Mouse (Mus musculus): Measurements from ENCODE around the gene Xrra1. TPM values are rescaled to one million over a fixed set of nuclear protein-coding genes. Genes with fewer than 3 reads are reported as not detected.
"Not testable (repeated sequence)": the region's sequence is repeated elsewhere in the genome, so short reads cannot be mapped to it uniquely, and the experiment has no call there.

Xrra1 gene
- total RNA-seq (2022), result 1 to 10 TPM in 2 of 4 experiments, under 1 TPM in 2; 0.35 to 4.6 (median 2.3) TPM

- DNase-seq, result peak; percentile 98
Observed at GRCm38 (mm10) chr7:99858813-99859585, at the start of gene Xrra1. Gene Xrra1 (plus strand): TSS chr7:99859116.

GRCm38 (mm10) chr7:99810814-99811213, 48.1 kb upstream of the Xrra1 start:
- no peak for DNase-seq

- DNase-seq, result no peak
Observed at GRCm38 (mm10) chr7:99811661-99812060, 47.3 kb upstream of the Xrra1 start.

- no peak for DNase-seq
Observed at GRCm38 (mm10) chr7:99813394-99813793, 45.5 kb upstream of the Xrra1 start.

GRCm38 (mm10) chr7:99818181-99818725, 40.7 kb upstream of the Xrra1 start:
- DNase-seq, result not testable (repeated sequence)

- DNase-seq, result no peak
Observed at GRCm38 (mm10) chr7:99821953-99822352, 37.0 kb upstream of the Xrra1 start.

- no peak for DNase-seq
Observed at GRCm38 (mm10) chr7:99822426-99822825, 36.5 kb upstream of the Xrra1 start.

GRCm38 (mm10) chr7:99823045-99823663, 35.8 kb upstream of the Xrra1 start:
- no peak for DNase-seq

- no peak for DNase-seq
Observed at GRCm38 (mm10) chr7:99824649-99825483, 34.0 kb upstream of the Xrra1 start.

- no peak for DNase-seq
Observed at GRCm38 (mm10) chr7:99825511-99825910, 33.4 kb upstream of the Xrra1 start.

- no peak for DNase-seq
Observed at GRCm38 (mm10) chr7:99826096-99826495, 32.8 kb upstream of the Xrra1 start.

- peak; percentile 92 for DNase-seq
Observed at GRCm38 (mm10) chr7:99828083-99828570, 30.8 kb upstream of the Xrra1 start, which contains the start of gene Neu3. Gene Neu3 (minus strand): TSS chr7:99828417.

GRCm38 (mm10) chr7:99833115-99833845, 25.6 kb upstream of the Xrra1 start:
- no peak for DNase-seq

GRCm38 (mm10) chr7:99833846-99834222, 25.1 kb upstream of the Xrra1 start:
- no peak for DNase-seq

GRCm38 (mm10) chr7:99834314-99834853, 24.5 kb upstream of the Xrra1 start:
- no peak for DNase-seq

GRCm38 (mm10) chr7:99836781-99837180, 22.1 kb upstream of the Xrra1 start:
- no peak for DNase-seq

GRCm38 (mm10) chr7:99837358-99838071, 21.4 kb upstream of the Xrra1 start:
- DNase-seq, result no peak

- DNase-seq, result no peak
Observed at GRCm38 (mm10) chr7:99838241-99838640, 20.7 kb upstream of the Xrra1 start.

- DNase-seq, result no peak
Observed at GRCm38 (mm10) chr7:99845533-99846236, 13.2 kb upstream of the Xrra1 start.

- no peak for DNase-seq
Observed at GRCm38 (mm10) chr7:99850534-99850933, 8.4 kb upstream of the Xrra1 start.
